Mouse (Mus musculus) right cerebral cortex, adult 2 months (tissue): Measurements from ENCODE around the gene Zzef1.
A peak's percentile ranks its signal among the peaks of the same experiment; 100 is the strongest.
"Not testable (repeated sequence)": the region's sequence is repeated elsewhere in the genome, so short reads cannot be mapped to it uniquely, and the experiment has no call there.

ENCODE experiments used
- DNase-seq, 2 experiments: peaks; one replicate each; pipeline ENCODE4 v3.0.0; 2021 to 2022; ENCODE audit warnings: low spot score in 2 of 2

Zzef1 gene

DNA sequence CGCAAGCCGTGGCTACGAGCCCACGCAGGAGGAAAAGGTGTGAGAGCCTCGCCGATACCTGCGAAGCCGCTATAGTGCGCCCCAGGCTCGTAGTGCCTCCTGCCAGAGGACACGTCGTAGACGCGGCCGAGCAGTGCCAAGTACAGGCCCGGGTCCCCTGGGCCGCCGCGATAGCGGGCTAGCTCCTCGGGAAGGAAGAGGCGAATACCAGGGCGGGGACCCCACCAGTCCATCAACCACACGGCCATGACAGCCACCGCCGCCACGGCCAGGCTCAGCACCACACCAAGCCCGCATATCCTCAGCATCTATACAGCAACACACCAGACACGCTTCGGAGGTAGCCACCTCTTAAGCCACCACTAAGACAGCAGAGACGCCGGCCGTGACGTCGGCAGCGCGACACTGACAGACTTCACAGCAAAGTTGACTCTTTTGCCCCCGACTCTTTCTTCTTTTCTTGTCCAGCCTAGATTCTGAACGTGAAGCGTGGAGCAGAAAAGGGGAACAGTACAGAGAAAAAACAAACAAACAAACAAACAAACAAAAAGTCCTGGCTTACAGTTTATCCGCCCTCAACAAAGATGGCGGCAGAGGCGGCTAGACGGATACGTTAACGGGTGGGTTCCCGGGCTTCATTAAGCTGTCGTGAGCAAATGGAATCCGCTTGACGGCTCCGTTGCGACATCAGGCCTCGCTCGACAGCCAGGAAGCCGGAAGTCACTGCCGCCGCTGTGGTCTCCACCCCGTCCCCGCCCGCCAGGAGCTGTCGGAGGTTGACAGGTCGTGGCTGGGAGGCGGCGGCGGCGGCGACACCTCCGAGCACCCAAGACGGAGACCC is at the start of gene Zzef1, which contains the start of gene Cyb5d2:
Gene Zzef1, plus strand, starts transcription at position 772 of the 841 bp plus-strand sequence.
Gene Cyb5d2, minus strand, starts transcription at position 688 of the 841 bp plus-strand sequence.
- DNase-seq = peak; percentile 95 to 97

DNA sequence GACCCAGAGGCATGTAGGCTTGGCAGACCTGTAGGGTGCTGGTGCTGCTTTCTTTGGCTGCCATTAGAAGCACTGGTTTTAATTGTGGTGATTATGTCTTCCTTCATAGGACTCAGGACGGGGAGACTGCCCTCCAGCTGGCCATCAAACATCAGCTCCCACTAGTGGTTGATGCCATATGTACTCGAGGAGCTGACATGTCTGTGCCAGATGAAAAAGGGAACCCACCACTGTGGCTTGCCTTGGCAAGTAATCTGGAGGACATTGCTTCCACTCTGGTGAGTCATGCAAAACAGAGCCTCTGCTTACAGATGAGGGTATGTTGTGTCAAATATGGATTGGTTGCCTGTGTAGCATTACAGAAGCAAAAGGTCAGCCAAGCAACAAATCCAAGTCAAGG is 44.1 kb upstream of the Zzef1 start:
- no peak for DNase-seq

DNA sequence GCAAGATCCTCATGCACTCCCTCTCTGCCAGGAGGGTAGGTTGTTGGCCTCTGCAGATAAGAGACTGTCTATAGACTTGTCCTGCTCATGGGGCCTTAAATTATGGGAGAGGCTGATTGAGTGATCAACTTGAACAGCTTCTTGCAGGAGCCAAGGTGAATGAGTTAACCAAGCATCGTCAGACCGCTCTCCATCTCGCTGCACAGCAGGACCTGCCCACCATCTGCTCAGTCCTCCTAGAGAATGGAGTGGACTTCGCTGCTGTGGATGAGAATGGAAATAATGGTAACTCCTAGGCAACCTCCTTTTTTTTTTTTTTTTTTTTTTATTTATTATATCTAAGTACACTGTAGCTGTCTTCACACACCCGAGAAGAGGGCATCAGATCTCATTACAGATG is 37.7 kb upstream of the Zzef1 start:
- DNase-seq = no peak

GRCm38 (mm10) chr11:72759581-72759980 is 36.4 kb upstream of the Zzef1 start:
- no peak for DNase-seq

GRCm38 (mm10) chr11:72760781-72761180 is 35.2 kb upstream of the Zzef1 start:
- no peak for DNase-seq

DNA sequence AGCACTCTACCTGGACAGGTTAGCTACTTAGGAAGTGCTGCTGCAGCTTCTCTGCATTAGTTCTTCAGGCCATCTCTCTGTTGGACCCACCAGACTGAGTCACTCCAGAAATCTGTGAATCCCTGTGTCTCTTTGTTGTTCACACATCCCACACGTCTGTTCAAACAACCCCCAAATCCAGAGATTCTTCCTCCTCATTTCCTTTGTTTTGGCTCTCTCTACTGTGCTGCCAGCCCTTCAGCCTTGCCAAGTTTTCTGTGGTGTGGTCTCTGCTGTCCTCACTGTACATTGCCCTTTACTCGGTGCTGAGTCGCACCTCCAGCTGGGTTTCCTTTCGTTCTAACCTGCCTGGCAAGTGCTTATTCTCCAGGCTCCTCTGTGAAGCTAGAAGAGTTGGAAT is 31.8 kb upstream of the Zzef1 start:
- DNase-seq = peak; percentile 43 to 52

- no peak for DNase-seq
These were observed 28.3 kb upstream of the Zzef1 start for GRCm38 (mm10) chr11:72767716-72768115.

DNA sequence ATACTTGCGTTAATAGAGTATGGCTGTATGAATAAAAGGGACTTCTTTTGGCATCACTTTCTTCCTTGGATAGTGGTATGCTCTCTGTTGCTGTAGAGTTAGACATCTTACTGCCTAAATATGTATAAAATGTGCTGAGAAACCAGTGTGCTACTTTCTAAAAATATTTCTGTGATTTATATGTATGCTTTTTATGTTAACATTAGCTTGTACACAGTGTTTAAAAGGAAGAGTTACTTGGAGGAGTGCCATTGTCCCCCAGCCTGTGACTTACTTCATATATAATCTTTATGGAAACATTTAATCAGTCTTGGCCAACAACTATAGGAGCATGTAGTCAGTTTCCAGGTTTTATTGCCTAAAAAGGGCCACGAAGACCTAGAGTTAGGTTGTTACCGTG is 27.0 kb upstream of the Zzef1 start:
- no peak for DNase-seq

DNA sequence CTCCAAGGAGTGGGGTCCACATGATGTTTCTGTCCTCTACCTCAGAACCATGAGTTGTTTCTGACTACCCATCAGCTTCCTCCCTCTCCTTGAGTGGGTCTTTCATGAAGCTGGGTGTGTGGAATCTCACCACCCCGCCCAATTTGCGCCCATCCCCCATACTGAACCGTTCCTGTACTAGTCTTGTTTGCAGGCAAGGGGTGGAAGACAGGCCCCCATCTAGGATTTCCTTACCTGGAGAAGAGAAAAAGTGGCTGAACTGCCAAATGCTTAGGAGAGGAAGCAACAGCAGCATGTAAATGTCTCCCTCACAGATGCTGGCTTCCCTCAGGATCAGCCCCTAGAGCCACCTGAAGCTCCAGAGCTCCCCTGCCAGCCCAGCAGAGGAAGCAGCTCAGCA is 25.7 kb upstream of the Zzef1 start:
- DNase-seq = no peak

- no peak for DNase-seq
These were observed 25.2 kb upstream of the Zzef1 start for GRCm38 (mm10) chr11:72770816-72771215.

GRCm38 (mm10) chr11:72771461-72771860 is 24.6 kb upstream of the Zzef1 start:
- DNase-seq = no peak

- DNase-seq = not testable (repeated sequence)
These were observed 23.4 kb upstream of the Zzef1 start for GRCm38 (mm10) chr11:72772611-72773010.

- no peak for DNase-seq
These were observed 17.1 kb upstream of the Zzef1 start for GRCm38 (mm10) chr11:72778957-72779356.

DNA sequence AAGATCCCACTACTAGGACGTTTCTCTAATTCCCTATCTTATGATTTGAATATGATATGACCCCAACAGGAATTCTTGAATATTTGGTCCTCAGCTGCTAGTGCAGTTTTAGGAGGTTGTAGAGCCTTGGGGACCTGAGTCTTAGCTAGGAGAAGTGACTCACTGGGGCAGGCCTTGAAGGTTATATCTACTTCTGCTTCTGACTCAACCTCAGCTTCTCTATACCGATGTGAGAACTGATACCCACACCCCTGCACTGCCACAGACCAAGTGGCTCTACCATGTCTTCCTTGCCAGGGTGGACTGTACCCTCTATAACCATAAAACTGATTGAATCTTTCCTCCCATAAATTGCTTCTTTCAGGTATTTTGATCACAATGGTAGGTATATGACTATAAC is 13.9 kb upstream of the Zzef1 start:
- DNase-seq = no peak

- no peak for DNase-seq
These were observed 13.5 kb upstream of the Zzef1 start for GRCm38 (mm10) chr11:72782503-72782902.

DNA sequence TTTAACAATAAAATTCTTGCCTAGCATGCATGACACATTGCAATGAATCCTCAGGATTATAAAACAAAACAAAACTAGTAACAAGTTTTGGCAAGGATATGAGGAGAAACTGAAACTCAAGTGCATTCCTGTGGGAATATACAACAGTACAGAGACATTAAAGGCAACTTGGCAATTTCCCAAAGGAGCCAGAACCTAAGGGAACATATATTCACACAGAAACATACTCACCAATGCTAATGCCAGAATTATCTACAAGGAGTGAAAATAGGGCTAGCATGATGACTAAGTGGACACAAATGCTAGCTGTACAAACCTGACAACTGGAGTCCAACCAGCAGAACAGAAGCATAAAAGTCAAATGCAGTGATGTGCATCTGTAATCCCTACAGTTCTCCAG is 4.0 kb upstream of the Zzef1 start:
- no peak for DNase-seq

DNA sequence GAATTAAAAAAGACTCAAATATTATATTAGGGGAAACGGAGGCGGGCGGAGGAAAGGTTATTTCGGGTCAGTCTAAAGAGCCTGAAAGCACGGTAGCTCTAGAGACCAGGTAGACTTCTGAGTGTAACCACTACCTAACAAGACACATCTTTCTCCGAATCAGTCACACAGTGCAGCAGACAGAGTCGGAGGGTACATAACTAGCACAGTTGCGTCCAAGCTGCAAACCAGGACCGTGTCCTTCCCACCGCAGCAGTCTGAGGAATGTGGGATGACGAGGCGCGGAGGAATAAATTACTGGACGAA is 924 bp upstream of the Zzef1 start:
- DNase-seq = no peak

GRCm38 (mm10) chr11:72796296-72796687 is 266 bp downstream of the Zzef1 start:
- DNase-seq = peak in 1 of 2 experiments; percentile 31

DNA sequence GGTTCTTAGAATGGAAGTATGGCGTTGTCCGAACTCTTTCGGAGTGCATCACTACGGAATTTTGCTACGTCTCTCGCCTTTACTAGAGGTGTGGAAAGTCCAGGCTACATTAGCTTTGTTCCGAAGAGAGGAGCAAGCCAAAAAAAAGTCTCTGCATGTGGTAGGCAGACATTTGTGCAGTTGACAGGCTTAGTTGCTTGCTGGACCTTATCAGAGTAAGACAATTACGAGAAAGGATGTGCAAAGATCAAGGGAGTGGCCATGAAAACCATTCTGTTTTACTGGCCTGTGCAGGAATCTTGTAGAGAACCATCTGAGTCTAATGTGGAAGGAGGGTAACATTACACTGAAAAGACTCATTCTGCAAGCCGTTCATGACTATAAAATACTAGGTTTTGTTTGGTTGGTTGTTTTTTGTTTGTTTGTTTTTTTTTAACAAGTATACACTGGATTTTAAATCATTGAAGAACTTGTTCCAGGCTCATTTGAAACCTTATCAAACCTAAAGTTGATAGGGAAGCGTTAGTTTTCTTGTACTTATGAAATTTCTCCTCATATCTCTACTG is 830 bp downstream of the Zzef1 start:
- peak in 1 of 2 experiments; percentile 11 for DNase-seq

- no peak for DNase-seq
These were observed 2.1 kb downstream of the Zzef1 start for GRCm38 (mm10) chr11:72798112-72798511.

- no peak for DNase-seq
These were observed 5.2 kb downstream of the Zzef1 start for GRCm38 (mm10) chr11:72801182-72801581.

DNA sequence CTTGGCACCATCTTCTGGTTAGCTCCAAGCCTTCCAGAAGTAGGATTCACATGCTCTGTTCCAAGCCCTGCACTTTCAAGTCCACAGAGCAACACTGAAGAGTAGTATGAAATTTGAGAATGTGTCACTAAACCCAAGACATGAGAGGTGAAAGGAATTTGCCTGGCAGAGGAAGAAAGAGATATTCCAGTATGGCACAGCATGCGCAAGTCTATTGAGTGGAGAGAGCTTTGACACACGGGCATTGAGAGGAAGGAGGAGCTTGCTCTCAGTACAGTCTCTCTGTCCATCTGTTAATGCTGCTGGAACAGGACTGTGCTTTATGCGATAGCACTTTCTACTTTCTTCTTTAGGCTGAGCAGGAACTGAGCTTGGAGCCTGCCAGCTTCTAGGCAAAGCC is 7.0 kb downstream of the Zzef1 start:
- no peak for DNase-seq

DNA sequence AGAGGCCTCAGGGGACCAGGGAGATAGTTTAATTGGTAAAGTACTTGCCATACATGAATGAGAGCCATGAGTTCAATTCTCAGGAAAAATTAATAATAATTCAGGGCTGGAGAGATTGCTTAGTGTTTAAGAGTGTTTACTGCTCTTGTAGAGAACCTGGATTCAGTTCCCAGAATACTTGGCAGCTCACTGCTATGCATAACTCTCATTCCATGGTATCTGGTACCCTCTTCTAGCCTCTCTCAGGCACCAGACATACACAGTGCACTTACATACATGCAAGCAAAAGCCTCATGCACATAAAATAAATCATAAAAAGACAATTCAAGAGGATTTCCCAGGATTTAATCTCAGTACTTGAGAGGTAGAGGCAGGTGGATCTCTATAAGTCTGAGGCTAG is 8.6 kb downstream of the Zzef1 start:
- no peak for DNase-seq

DNA sequence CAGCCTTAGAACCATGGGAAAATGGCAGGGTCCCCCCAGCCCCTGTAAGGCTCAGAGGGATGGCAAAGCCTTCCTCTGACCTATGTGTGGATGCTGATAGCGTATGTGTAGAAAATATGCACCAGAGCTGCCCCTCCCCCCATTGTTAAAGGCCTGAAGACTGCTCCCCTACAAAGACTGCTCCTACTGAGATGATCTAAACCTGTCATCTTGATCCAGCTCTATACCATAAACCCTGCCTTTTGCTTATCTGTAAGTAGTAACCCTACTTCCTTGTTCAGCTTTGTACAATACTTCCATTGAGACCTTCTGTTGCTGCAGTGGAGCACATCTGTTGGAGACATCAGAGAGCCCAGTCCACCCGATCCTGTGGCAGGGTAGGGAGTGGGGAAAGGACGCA is 9.2 kb downstream of the Zzef1 start:
- no peak for DNase-seq
